Mouse (Mus musculus): Measurements from ENCODE around the gene Rbm20. TPM values are rescaled to one million over a fixed set of nuclear protein-coding genes. Genes with fewer than 3 reads are reported as not detected.

Rbm20 gene
- polyA plus RNA-seq, 1 experiment from 2014 or later: 1.9 TPM

GRCm38 (mm10) chr19:53869427-53870385, 192.6 kb downstream of the Rbm20 start:
- H3K4me1 ChIP-seq: 0 out of 2 replicates have a peak, but pooled peaks cover 2% of the 10 kb centered on the region
- no peaks in the 10 kb centered on the region for H3K27me3 ChIP-seq (ENCODE audit: low read depth, poor library complexity, severe bottlenecking)
- DNase-seq (ENCODE audit: low spot score): no peak
- 79% methylated on average over 4 of the region's 4 CpGs for WGBS
- H3K9me3 ChIP-seq (replicated peaks): no peaks in the 10 kb centered on the region
- no peak overlapping the region for H3K4me3 ChIP-seq
- no peaks in the 10 kb centered on the region for H3K36me3 ChIP-seq
- H3K27ac ChIP-seq: no peak overlapping the region

- H3K4me3 ChIP-seq: no peak overlapping the region
- H3K27me3 ChIP-seq (ENCODE audit: low read depth, poor library complexity, severe bottlenecking): no peaks in the 10 kb centered on the region
- no peaks in the 10 kb centered on the region for H3K36me3 ChIP-seq
- 0 out of 2 replicates have a peak, but pooled peaks cover 2% of the 10 kb centered on the region for H3K4me1 ChIP-seq
- no peaks in the 10 kb centered on the region for H3K9me3 ChIP-seq (replicated peaks)
- H3K27ac ChIP-seq: no peak overlapping the region
- WGBS: 63% methylated on average over 2 of the region's 2 CpGs
- no peak for DNase-seq (ENCODE audit: low spot score)
Observed at GRCm38 (mm10) chr19:53870568-53870967, 193.5 kb downstream of the Rbm20 start.

- Histone ChIP-seq H3K9me3 (replicated peaks) (no peaks in the 10 kb centered on the region), H3K27me3 (ENCODE audit: low read depth, poor library complexity, severe bottlenecking) (no peaks in the 10 kb centered on the region), H3K27ac (no peak overlapping the region), H3K4me1 (0 out of 2 replicates have a peak, but pooled peaks cover 2% of the 10 kb centered on the region), H3K36me3 (no peaks in the 10 kb centered on the region), H3K4me3 (no peak overlapping the region)
- WGBS: 78% methylated on average over 6 of the region's 6 CpGs
- no peak for DNase-seq (ENCODE audit: low spot score)
Observed at GRCm38 (mm10) chr19:53871502-53871901, 194.4 kb downstream of the Rbm20 start.

- no peak for DNase-seq (ENCODE audit: low spot score)
- Histone ChIP-seq H3K27ac (no peak overlapping the region), H3K9me3 (replicated peaks) (no peaks in the 10 kb centered on the region), H3K4me3 (no peak overlapping the region), H3K27me3 (ENCODE audit: low read depth, poor library complexity, severe bottlenecking) (no peaks in the 10 kb centered on the region), H3K36me3 (no peaks in the 10 kb centered on the region), H3K4me1 (peaks cover 7% of the 10 kb centered on the region; the same call in 1 of the 2 replicates)
- WGBS: 94% methylated on average over 6 of the region's 6 CpGs
Observed at GRCm38 (mm10) chr19:53872994-53873713, 196.0 kb downstream of the Rbm20 start.

GRCm38 (mm10) chr19:53875246-53875645, 198.1 kb downstream of the Rbm20 start:
- Histone ChIP-seq H3K9me3 (replicated peaks) (no peaks in the 10 kb centered on the region), H3K4me3 (no peak overlapping the region), H3K4me1 (peaks cover 9% of the 10 kb centered on the region; the same call in 1 of the 2 replicates), H3K36me3 (no peaks in the 10 kb centered on the region), H3K27me3 (ENCODE audit: low read depth, poor library complexity, severe bottlenecking) (no peaks in the 10 kb centered on the region), H3K27ac (no peak overlapping the region)
- WGBS: 87% methylated on average over 6 of the region's 6 CpGs
- no peak for DNase-seq (ENCODE audit: low spot score)

- Histone ChIP-seq H3K27me3 (ENCODE audit: low read depth, poor library complexity, severe bottlenecking) (no peaks in the 10 kb centered on the region), H3K9me3 (replicated peaks) (no peaks in the 10 kb centered on the region), H3K27ac (no peak overlapping the region), H3K4me1 (peaks cover 9% of the 10 kb centered on the region; the same call in 1 of the 2 replicates), H3K36me3 (no peaks in the 10 kb centered on the region), H3K4me3 (no peak overlapping the region)
- no peak for DNase-seq (ENCODE audit: low spot score)
- 96% methylated on average over 1 of the region's 1 CpGs for WGBS
Observed at GRCm38 (mm10) chr19:53877779-53878178, 200.7 kb downstream of the Rbm20 start.

- no peaks in the 10 kb centered on the region for H3K9me3 ChIP-seq (replicated peaks)
- no peak overlapping the region for H3K27ac ChIP-seq
- no peak for DNase-seq (ENCODE audit: low spot score)
- H3K4me1 ChIP-seq: peaks cover 7% of the 10 kb centered on the region; the same call in 1 of the 2 replicates
- no peak overlapping the region for H3K4me3 ChIP-seq
- WGBS: 77% methylated on average over 1 of the region's 1 CpGs
- no peaks in the 10 kb centered on the region for H3K27me3 ChIP-seq (ENCODE audit: low read depth, poor library complexity, severe bottlenecking)
- H3K36me3 ChIP-seq: no peaks in the 10 kb centered on the region
Observed at GRCm38 (mm10) chr19:53880460-53880859, 203.4 kb downstream of the Rbm20 start.

- 60% methylated on average over 5 of the region's 5 CpGs for WGBS
- Histone ChIP-seq H3K36me3 (no peaks in the 10 kb centered on the region), H3K27ac (no peak overlapping the region), H3K4me3 (no peak overlapping the region), H3K9me3 (replicated peaks) (no peaks in the 10 kb centered on the region), H3K4me1 (peaks cover 5% of the 10 kb centered on the region; the same call in 1 of the 2 replicates), H3K27me3 (ENCODE audit: low read depth, poor library complexity, severe bottlenecking) (no peaks in the 10 kb centered on the region)
- no peak for DNase-seq (ENCODE audit: low spot score)
Observed at GRCm38 (mm10) chr19:53881786-53882185, 204.7 kb downstream of the Rbm20 start.

GRCm38 (mm10) chr19:53885450-53885849, 208.3 kb downstream of the Rbm20 start:
- 72% methylated on average over 10 of the region's 10 CpGs for WGBS
- no peak for DNase-seq (ENCODE audit: low spot score)
- Histone ChIP-seq H3K27ac (no peak overlapping the region), H3K9me3 (replicated peaks) (no peaks in the 10 kb centered on the region), H3K4me1 (peaks cover 5% of the 10 kb centered on the region), H3K36me3 (no peaks in the 10 kb centered on the region), H3K27me3 (ENCODE audit: low read depth, poor library complexity, severe bottlenecking) (no peaks in the 10 kb centered on the region), H3K4me3 (no peak overlapping the region)

- no peaks in the 10 kb centered on the region for H3K9me3 ChIP-seq (replicated peaks)
- H3K36me3 ChIP-seq: no peaks in the 10 kb centered on the region
- no peaks in the 10 kb centered on the region for H3K27me3 ChIP-seq (ENCODE audit: low read depth, poor library complexity, severe bottlenecking)
- WGBS: 92% methylated on average over 10 of the region's 10 CpGs
- no peak overlapping the region for H3K4me3 ChIP-seq
- no peak overlapping the region for H3K27ac ChIP-seq
- no peak for DNase-seq (ENCODE audit: low spot score)
- H3K4me1 ChIP-seq: peaks cover 13% of the 10 kb centered on the region
Observed at GRCm38 (mm10) chr19:53886576-53887370, 209.7 kb downstream of the Rbm20 start.

GRCm38 (mm10) chr19:53887822-53888221, 210.7 kb downstream of the Rbm20 start:
- Histone ChIP-seq H3K4me1 (peaks cover 23% of the 10 kb centered on the region), H3K4me3 (no peak overlapping the region), H3K27me3 (ENCODE audit: low read depth, poor library complexity, severe bottlenecking) (no peaks in the 10 kb centered on the region), H3K9me3 (replicated peaks) (no peaks in the 10 kb centered on the region), H3K36me3 (no peaks in the 10 kb centered on the region), H3K27ac (no peak overlapping the region)
- DNase-seq (ENCODE audit: low spot score): no peak
- WGBS: 92% methylated on average over 3 of the region's 3 CpGs

GRCm38 (mm10) chr19:53888331-53888730, 211.2 kb downstream of the Rbm20 start:
- H3K27ac ChIP-seq: no peak overlapping the region
- no peak overlapping the region for H3K4me3 ChIP-seq
- no peaks in the 10 kb centered on the region for H3K36me3 ChIP-seq
- H3K27me3 ChIP-seq (ENCODE audit: low read depth, poor library complexity, severe bottlenecking): no peaks in the 10 kb centered on the region
- no peaks in the 10 kb centered on the region for H3K9me3 ChIP-seq (replicated peaks)
- 88% methylated on average over 9 of the region's 9 CpGs for WGBS
- H3K4me1 ChIP-seq: peaks cover 28% of the 10 kb centered on the region
- DNase-seq (ENCODE audit: low spot score): no peak

Measured in limb, embryonic 10.5 days (tissue).